ENCODE assay signal across 1 mouse cellular context in the genomic region with DNA sequence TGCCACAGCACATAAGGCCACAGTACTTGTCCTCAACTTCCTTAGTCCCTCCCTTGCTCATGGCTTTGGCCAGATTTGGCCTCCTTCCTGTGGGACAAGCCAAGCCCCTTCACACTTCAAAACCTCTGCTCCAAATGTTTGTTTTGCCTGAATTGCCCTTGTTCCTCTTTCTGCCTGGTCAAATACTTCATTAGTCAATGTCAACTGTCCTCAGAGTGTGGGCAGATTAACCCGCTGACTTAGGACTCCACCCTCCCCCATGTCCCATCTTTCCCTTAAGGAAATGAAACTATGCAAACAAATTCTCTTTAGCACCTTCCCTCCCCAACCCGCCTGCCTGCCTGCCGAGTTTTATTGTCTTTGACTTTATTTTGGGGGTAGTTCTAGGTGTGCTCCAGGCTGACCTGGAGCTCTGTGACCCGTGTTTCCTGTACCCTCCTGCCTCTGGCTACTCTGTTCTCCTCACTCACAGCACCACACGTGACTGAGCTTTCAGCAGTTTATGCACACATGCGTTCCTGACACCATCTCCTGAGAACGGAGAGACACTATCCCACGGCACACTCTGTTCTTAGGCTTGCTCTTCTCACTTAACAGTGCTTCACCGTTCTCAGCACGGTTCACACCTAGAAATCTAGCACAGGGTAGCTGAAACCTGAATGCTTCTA.
TF ChIP-seq lines count a peak whose summit lies in the region.

No protein-coding gene starts in this region.

TF ChIP-seq in CH12.LX, 34 proteins besides CTCF, POLR2A, EP300 and RAD21 (continued from another document):
- TF ChIP-seq KAT2A (IDR thresholded peaks at IDR 0.05; ENCODE audit: insufficient replicate concordance, low read length): no peak
- peak; percentile 56; the same call in 1 of the 2 replicates for TF ChIP-seq CHD2 (IDR thresholded peaks at IDR 0.05; ENCODE audit: low read length)
- 0 out of 2 replicates have a peak, but pooled peaks have one; percentile 34 for TF ChIP-seq MYC (IDR thresholded peaks at IDR 0.05; ENCODE audit: low read depth, low read length)
- TF ChIP-seq MAFK (IDR thresholded peaks at IDR 0.05; ENCODE audit: insufficient replicate concordance, low read length): no peak
